Mouse (Mus musculus) forebrain, embryonic 11.5 days (tissue): Measurements from ENCODE around the gene Frmpd2. TPM values are rescaled to one million over a fixed set of nuclear protein-coding genes. Genes with fewer than 3 reads are reported as not detected.
"Not testable (repeated sequence)": the region's sequence is repeated elsewhere in the genome, so short reads cannot be mapped to it uniquely, and the experiment has no call there.

Experiments
- ATAC-seq: fragments of 200-750 bp; cut with Nextera tagmentation; replicated peaks from 2 replicates; pipeline ENCODE4 v1.8.0; 2017; ENCODE audit warnings: moderate TSS enrichment; ENCODE audit not compliant: low FRiP score
- DNase-seq: peaks from one replicate; pipeline ENCODE4 v3.0.0-alpha.2; 2017; ENCODE audit warnings: low spot score
- H3K27ac ChIP-seq: fragments of 300-500 bp; sonication (generic); 2 replicates; pipeline ENCODE4 v1.5.1; 2014; ENCODE audit warnings: low read depth, low read length
- H3K27me3 ChIP-seq: fragments of 300-500 bp; sonication (generic); 2 replicates; pipeline ENCODE4 v1.6.1; 2014; ENCODE audit warnings: mild to moderate bottlenecking, low read length, mixed read lengths; ENCODE audit not compliant: control insufficient read depth, insufficient read depth
- H3K36me3 ChIP-seq: fragments of 300-500 bp; sonication (generic); 2 replicates; pipeline ENCODE4 v1.6.1; 2014; ENCODE audit warnings: mild to moderate bottlenecking, low read length, moderate library complexity, mixed read lengths; ENCODE audit not compliant: control insufficient read depth, insufficient read depth
- H3K4me1 ChIP-seq: fragments of 300-500 bp; sonication (generic); replicated peaks from 2 replicates; pipeline ENCODE4 v1.6.1; 2014; ENCODE audit warnings: low read length, mixed read lengths; ENCODE audit not compliant: control insufficient read depth, insufficient read depth
- H3K4me2 ChIP-seq: fragments of 300-500 bp; sonication (generic); 2 replicates; pipeline ENCODE4 v1.6.1; 2014; ENCODE audit warnings: low read depth, mild to moderate bottlenecking, low read length, moderate library complexity, mixed read lengths; ENCODE audit not compliant: severe bottlenecking
- H3K4me3 ChIP-seq: fragments of 300-500 bp; sonication (generic); 2 replicates; pipeline ENCODE4 v1.5.1; 2014; ENCODE audit warnings: low read depth, low read length
- H3K9ac ChIP-seq: fragments of 300-500 bp; sonication (generic); 2 replicates; pipeline ENCODE4 v1.6.1; 2014; ENCODE audit warnings: low read length
- H3K9me3 ChIP-seq: fragments of 300-500 bp; sonication (generic); 2 replicates; pipeline ENCODE4 v1.6.1; 2016; ENCODE audit warnings: low read length, mixed read lengths; ENCODE audit not compliant: control insufficient read depth
- WGBS: fragments of 180-500 bp; shearing (Covaris S2); extraction: QIAGEN DNeasy Blood & Tissue Kit; methylation state at CpG from one replicate; pipeline ENCODE4 v1.1.7; 2014; 5-methylcytosine and 5-hydroxymethylcytosine counted together
- polyA plus RNA-seq: library from polyadenylated mRNA; unstranded; fragments of >200 nt; fragmentation: Nextera tagmentation; extraction: Ambion mirVana; gene quantifications from 2 replicates; pipeline ENCODE4 v1.2.1, GENCODE M21; 2014

Frmpd2 gene
- 0.05 and 0.29 TPM in 2 replicates for polyA plus RNA-seq

DNA sequence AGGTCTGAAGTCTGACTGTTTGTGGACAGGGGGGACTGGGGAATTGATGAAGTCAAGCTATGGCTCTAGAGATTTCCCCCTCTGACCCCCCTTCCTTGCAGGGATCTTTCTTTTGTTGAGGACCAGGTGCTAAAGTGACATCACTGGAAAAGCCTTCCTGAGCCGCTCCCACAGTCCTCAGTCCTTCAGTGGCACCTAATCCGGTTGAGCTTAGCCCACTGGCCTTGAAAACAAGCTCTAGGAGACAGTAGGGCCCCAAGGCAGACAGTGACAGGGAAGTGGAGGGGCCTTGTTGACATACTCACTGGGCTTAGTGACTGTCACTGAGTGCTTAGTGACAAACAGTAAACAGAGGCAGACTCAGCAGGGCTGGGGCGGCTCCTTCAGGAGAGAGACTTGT, at the start of gene Frmpd2:
Gene Frmpd2 (plus strand): TSS at position 366 of the 400 bp plus-strand sequence.
- Histone ChIP-seq H3K4me1 (no peaks in the 10 kb centered on the region), H3K4me2 (no peak within 1 kb of the TSS), H3K36me3 (no peaks in the 10 kb centered on the region), H3K27me3 (no peaks in the 10 kb centered on the region), H3K4me3 (no peak within 1 kb of the TSS), H3K9ac (no peak within 1 kb of the TSS), H3K9me3 (no peaks in the 10 kb centered on the region), H3K27ac (no peak within 1 kb of the TSS)
- 25% methylated on average over 3 of the region's 3 CpGs for WGBS
- DNase-seq = no peak
- ATAC-seq = no peak

DNA sequence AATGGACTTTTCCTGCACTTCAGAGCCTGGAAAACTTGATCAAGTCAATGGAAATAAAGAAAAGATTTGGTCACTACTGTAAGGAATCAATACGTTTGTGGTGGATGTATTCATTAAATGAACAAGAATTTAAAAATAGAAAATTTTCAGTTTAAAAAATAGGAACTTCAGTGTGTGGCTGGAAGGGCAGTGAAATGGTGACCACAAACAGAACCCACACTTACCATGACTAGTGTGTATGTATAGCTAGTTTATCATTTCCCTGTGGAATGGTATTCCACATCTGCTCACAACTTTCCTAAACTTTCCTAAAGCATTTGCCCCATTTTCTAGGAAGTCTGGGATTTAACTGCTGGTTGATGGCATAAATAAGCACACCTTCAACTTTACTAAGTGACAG, 48.5 kb upstream of the Frmpd2 start:
- Histone ChIP-seq H3K4me3 (no peak overlapping the region), H3K9ac (no peak overlapping the region), H3K9me3 (no peaks in the 10 kb centered on the region), H3K27me3 (no peaks in the 10 kb centered on the region), H3K4me2 (no peak overlapping the region), H3K4me1 (no peaks in the 10 kb centered on the region), H3K27ac (no peak overlapping the region), H3K36me3 (no peaks in the 10 kb centered on the region)
- ATAC-seq (no peak), DNase-seq (no peak)
- 85% methylated on average over 1 of the region's 1 CpGs for WGBS

- Histone ChIP-seq H3K9me3 (no peaks in the 10 kb centered on the region), H3K4me2 (no peak overlapping the region), H3K4me3 (no peak overlapping the region), H3K4me1 (no peaks in the 10 kb centered on the region), H3K9ac (no peak overlapping the region), H3K36me3 (no peaks in the 10 kb centered on the region), H3K27ac (no peak overlapping the region), H3K27me3 (no peaks in the 10 kb centered on the region)
- no peak for ATAC-seq
- DNase-seq = no peak
Measured at GRCm38 (mm10) chr14:33424124-33424523, 47.4 kb upstream of the Frmpd2 start.

DNA sequence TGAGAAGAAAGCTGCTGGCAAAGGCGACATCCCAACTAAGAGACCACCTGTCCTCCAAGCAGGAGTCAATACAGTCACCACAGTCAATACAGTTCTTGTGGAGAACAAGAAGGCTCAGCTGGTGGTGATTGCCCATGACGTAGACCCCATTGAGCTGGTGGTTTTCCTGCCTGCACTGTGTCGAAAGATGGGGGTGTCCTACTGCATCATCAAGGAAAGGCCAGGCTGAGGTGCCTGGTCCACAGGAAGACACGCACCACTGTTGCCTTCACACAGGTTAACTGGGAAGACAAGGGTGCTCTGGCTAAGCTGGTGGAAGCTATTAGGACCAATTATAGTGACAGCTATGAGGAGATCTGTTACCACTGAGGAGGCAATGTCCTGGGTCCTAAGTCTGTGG, 39.0 kb upstream of the Frmpd2 start:
- not testable (repeated sequence) for DNase-seq, H3K27me3 ChIP-seq, ATAC-seq, H3K4me3 ChIP-seq, H3K4me1 ChIP-seq, H3K4me2 ChIP-seq, H3K9me3 ChIP-seq, H3K36me3 ChIP-seq, H3K27ac ChIP-seq, H3K9ac ChIP-seq
- WGBS = 91% methylated on average over 4 of the region's 4 CpGs

- Histone ChIP-seq H3K27me3 (peaks cover 5% of the 10 kb centered on the region; the same call in 1 of the 2 replicates), H3K4me3 (no peak overlapping the region), H3K9me3 (no peaks in the 10 kb centered on the region), H3K36me3 (no peaks in the 10 kb centered on the region), H3K9ac (no peak overlapping the region), H3K4me1 (no peaks in the 10 kb centered on the region), H3K27ac (no peak overlapping the region), H3K4me2 (no peak overlapping the region)
- DNase-seq (no peak), ATAC-seq (no peak)
- WGBS = 88% methylated on average over 2 of the region's 2 CpGs
Measured at GRCm38 (mm10) chr14:33443780-33444179, 27.7 kb upstream of the Frmpd2 start.

DNA sequence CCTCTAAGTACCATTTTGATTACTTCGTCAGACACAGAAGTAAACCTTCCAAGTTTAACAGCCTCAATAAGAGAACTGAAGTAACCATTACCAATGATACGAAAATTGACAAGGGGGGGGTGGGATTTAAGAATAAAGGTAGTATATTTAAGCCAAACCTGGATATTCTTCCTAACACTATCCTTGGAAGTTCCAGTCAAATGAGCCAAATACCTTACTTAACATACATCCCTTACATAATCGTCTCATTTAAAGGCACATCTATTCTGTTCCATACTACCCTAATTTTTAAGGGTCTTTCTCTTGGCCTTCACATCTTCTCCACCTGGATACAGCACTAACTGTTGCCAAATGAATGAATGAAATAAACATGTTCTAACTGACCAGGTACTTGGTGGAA, 25.5 kb upstream of the Frmpd2 start:
- DNase-seq = no peak

DNA sequence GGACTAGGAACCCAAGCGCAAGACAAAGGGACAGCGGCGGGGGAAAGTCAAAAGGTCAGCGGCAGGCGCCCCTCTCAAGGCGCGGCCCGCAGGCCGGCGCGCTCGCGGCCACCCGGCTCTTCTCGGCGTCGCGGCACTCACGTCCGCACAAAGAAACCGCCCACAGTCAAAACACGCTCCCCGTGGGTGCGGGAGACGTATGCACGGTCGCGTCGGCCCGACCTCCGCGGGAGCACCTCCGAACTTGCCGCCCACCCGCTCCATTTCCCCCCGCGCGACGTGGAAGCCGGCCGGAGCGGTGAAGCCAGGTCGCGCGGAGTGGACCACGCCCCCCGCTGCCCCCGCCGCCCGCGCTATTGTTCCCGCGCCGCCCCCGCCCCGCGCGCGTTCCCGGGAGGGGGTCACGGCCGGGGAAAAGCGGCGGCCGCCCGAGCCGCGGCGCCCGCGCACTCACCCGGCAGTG, 24.9 kb upstream of the Frmpd2 start:
- Histone ChIP-seq H3K4me1 (no peaks in the 10 kb centered on the region), H3K27me3 (peaks cover 5% of the 10 kb centered on the region; the same call in 1 of the 2 replicates), H3K27ac (peak overlapping the region; percentile 93), H3K9me3 (no peaks in the 10 kb centered on the region), H3K36me3 (no peaks in the 10 kb centered on the region), H3K9ac (peak overlapping the region; percentile 91), H3K4me2 (peak overlapping the region; percentile 69), H3K4me3 (peak overlapping the region; percentile 84)
- under 1% methylated on average over 62 of the region's 72 CpGs for WGBS
- ATAC-seq = peak; percentile 74
- no peak for DNase-seq

More for the DNA sequence above, 25.5 kb upstream of the Frmpd2 start:
- peaks cover 5% of the 10 kb centered on the region; the same call in 1 of the 2 replicates for H3K27me3 ChIP-seq
- WGBS = 46% methylated on average over 3 of the region's 3 CpGs
- no peaks in the 10 kb centered on the region for H3K4me1 ChIP-seq
- ATAC-seq = no peak
- H3K9ac ChIP-seq = peak overlapping the region; percentile 91
- no peak overlapping the region for H3K27ac ChIP-seq
- H3K36me3 ChIP-seq = no peaks in the 10 kb centered on the region
- no peaks in the 10 kb centered on the region for H3K9me3 ChIP-seq
- peak overlapping the region; percentile 84 for H3K4me3 ChIP-seq
- peak overlapping the region; percentile 69 for H3K4me2 ChIP-seq

GRCm38 (mm10) chr14:33447027-33447569, 24.4 kb upstream of the Frmpd2 start, which contains the start of gene Mapk8:
TSS of gene Mapk8 (minus strand) at chr14:33447158.
- peak; percentile 97 for ATAC-seq
- Histone ChIP-seq H3K27me3 (peaks cover 5% of the 10 kb centered on the region; the same call in 1 of the 2 replicates), H3K9me3 (no peaks in the 10 kb centered on the region), H3K4me3 (peak within 1 kb of the TSS; percentile 84), H3K4me2 (peak within 1 kb of the TSS; percentile 69), H3K27ac (peak within 1 kb of the TSS; percentile 93), H3K36me3 (no peaks in the 10 kb centered on the region), H3K4me1 (no peaks in the 10 kb centered on the region), H3K9ac (peak within 1 kb of the TSS; percentile 91)
- DNase-seq = peak; percentile 99
- under 1% methylated on average over 64 of the region's 70 CpGs for WGBS

- Histone ChIP-seq H3K27me3 (peaks cover 5% of the 10 kb centered on the region; the same call in 1 of the 2 replicates), H3K27ac (no peak overlapping the region), H3K9ac (no peak overlapping the region), H3K4me1 (no peaks in the 10 kb centered on the region), H3K4me3 (no peak overlapping the region), H3K4me2 (no peak overlapping the region), H3K36me3 (no peaks in the 10 kb centered on the region), H3K9me3 (no peaks in the 10 kb centered on the region)
- DNase-seq = no peak
- WGBS = 86% methylated on average over 4 of the region's 4 CpGs
- ATAC-seq = no peak
Measured at GRCm38 (mm10) chr14:33448276-33448675, 23.2 kb upstream of the Frmpd2 start.
